Comparison of ENCODE assay signal across 6 mouse cellular contexts in the genomic region with DNA sequence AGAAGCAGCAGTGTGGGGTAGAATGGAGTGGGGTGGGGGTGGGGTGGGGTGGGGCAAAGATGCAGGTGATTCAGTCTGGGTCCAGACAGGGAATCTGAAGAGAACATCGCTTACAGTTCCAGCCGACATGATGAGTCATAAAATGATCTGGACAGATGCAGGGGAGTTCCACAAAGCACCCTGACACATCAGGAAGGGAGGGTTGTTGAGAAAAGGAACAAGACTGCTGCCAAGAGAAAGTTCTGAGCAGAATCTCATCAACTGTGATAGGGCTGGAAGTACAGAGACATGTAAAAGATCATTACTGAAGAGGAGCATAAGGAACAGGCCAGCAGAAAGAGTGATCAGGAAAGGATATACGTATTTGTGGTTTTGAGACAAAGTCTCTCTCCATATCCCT. TPM values are rescaled to one million over a fixed set of nuclear protein-coding genes. Genes with fewer than 3 reads are reported as not detected.
"Had no signal": no experiment of that assay in that cellular context is flagged by ENCODE, and none has a peak within 500 bp of the region (broad histone marks: within the 10 kb centered on the region; RNA-seq: fewer than 3 reads in every experiment).

No protein-coding gene starts in this region.

RNA-seq across cellular contexts. Expression of gene Als2cr12, which starts 32.4 kb away (rescaled TPM):
- polyA plus RNA-seq: macrophage; midbrain, embryonic 11.5 days; midbrain, embryonic 13.5 days; midbrain, embryonic 15.5 days; midbrain, postnatal 0 days; neural tube, embryonic 12.5 days had no signal
